Mouse (Mus musculus): ENCODE data around the gene Rptn.

- TF ChIP-seq CTCF (IDR thresholded peaks at IDR 0.05; ENCODE audit: low read depth): peak; percentile 68
- no peak for TF ChIP-seq EP300 (IDR thresholded peaks at IDR 0.05; ENCODE audit: low read depth)
Observed at GRCm38 (mm10) chr3:93360045-93360444, 33.5 kb upstream of the Rptn start.

Measured in heart, postnatal 0 days (tissue).